Comparison of ENCODE assay signal across 7 mouse cellular contexts in the genomic region with DNA sequence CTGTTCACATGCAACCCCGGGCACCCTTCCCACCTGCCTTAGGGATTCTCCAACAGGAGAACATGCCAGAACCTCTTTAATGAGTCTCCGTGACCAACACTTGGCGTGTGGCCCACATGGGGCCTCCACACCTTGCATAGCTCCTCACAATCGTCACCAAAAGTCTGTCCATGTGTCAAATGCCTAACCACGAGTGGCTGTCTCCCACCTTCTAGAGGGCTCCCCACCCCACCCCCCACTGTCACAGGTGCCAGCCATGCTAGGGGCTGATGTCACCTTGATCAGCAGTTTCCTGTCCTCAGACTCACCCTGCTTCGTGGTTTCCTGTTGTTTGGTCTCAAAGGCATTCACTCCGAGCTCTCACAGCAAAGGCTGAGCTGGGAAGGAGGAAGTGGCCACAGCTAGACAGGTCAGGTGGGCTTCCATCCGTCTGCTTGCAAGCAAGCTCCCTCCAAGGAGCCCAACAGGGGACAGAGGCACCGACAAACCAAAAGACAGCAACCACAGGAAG. TPM values are rescaled to one million over a fixed set of nuclear protein-coding genes. Genes with fewer than 3 reads are reported as not detected.
DNase-seq lines count a peak whose midpoint lies in the region; ATAC-seq and TF ChIP-seq lines count a peak whose summit lies in the region.

No protein-coding gene starts in this region.

- WGBS in heart, embryonic 16.5 days, result 42% methylated on average over 9 of the region's 9 CpGs
- 10% methylated on average over 9 of the region's 9 CpGs for WGBS in liver, adult 2 months

- no peaks in the 10 kb centered on the region for H3K79me2 ChIP-seq in liver, adult 2 months (ENCODE audit: control insufficient read depth, insufficient read depth, low read length)

- CTCF ChIA-PET in Patski (lab: Charles Lee), result interaction anchor here (0.8 to 10.6 kb wide), 3 partner anchors 11 to 17 kb away, joined by 3 to 78 read pairs (median 16); no protein-coding TSS in a partner anchor

- POLR2A ChIA-PET in Patski (lab: Charles Lee), result interaction anchor here (0.9 to 1.6 kb wide), 4 partner anchors 11 to 20 kb away, joined by 3 to 6 read pairs (median 3); no protein-coding TSS in a partner anchor

- H3K4me1 ChIP-seq in heart, embryonic 16.5 days (ENCODE audit: control insufficient read depth, insufficient read depth, low read length), result peaks cover 45% of the 10 kb centered on the region
- peaks cover 46% of the 10 kb centered on the region for H3K4me1 ChIP-seq in liver, adult 2 months (ENCODE audit: control insufficient read depth, insufficient read depth, low read length)

- no peak for TF ChIP-seq CTCF in Patski (IDR thresholded peaks at IDR 0.05)
- no peak for TF ChIP-seq CTCF in liver, adult 2 months (IDR thresholded peaks at IDR 0.05; ENCODE audit: low read depth, low read length)

- no peak overlapping the region for H3K4me3 ChIP-seq in heart, embryonic 16.5 days (ENCODE audit: low read length)
- H3K4me3 ChIP-seq in liver, adult 2 months (ENCODE audit: insufficient read depth, low read depth, low read length), result no peak overlapping the region

- no peaks in the 10 kb centered on the region for H3K36me3 ChIP-seq in heart, embryonic 16.5 days (ENCODE audit: control insufficient read depth, insufficient read depth)
- no peaks in the 10 kb centered on the region for H3K36me3 ChIP-seq in liver, adult 2 months (ENCODE audit: control insufficient read depth, insufficient read depth, low read length)

- no peak overlapping the region for H3K9ac ChIP-seq in heart, embryonic 16.5 days (ENCODE audit: low read length)
- 0 out of 2 replicates have a peak overlapping the region, but pooled peaks have one; percentile 3 for H3K9ac ChIP-seq in liver, adult 2 months (ENCODE audit: low read depth, low read length)

- 0 out of 2 replicates have a peak overlapping the region, but pooled peaks have one; percentile 11 for H3K4me2 ChIP-seq in heart, embryonic 16.5 days (ENCODE audit: low read depth, low read length)

- H3K9me3 ChIP-seq in heart, embryonic 16.5 days (replicated peaks; ENCODE audit: control insufficient read depth, low read length), result no peaks in the 10 kb centered on the region

- in situ Hi-C loops in Patski (cut with MboI; ENCODE audit: low pct_unique_long_range_greater_than_20kb), result no loop called here

- H3K27me3 ChIP-seq in Patski, result no peaks in the 10 kb centered on the region
- no peaks in the 10 kb centered on the region for H3K27me3 ChIP-seq in heart, embryonic 16.5 days (ENCODE audit: control insufficient read depth, insufficient read depth, low read length)
- no peaks in the 10 kb centered on the region for H3K27me3 ChIP-seq in liver, adult 2 months (ENCODE audit: control insufficient read depth, insufficient read depth, low read length)

- no peak for ATAC-seq in Patski
- peak; percentile 58 for ATAC-seq in heart, embryonic 16.5 days (replicated peaks; ENCODE audit: extremely low read depth, insufficient read depth, low FRiP score)

- DNase-seq in CD4-positive helper T cell, adult 2 months (ENCODE audit: low read depth, low spot score), result peak; percentile 95
- DNase-seq in Patski (ENCODE audit: low read depth, low spot score), result peak; percentile 65
- DNase-seq in liver, adult 2 months (ENCODE audit: extremely low read depth, low read depth, low spot score), result peak; percentile 71
- peak; percentile 63 for DNase-seq in skeletal muscle tissue, adult 2 months (ENCODE audit: low read depth, low spot score)
- DNase-seq in layer of hippocampus, adult 8-10 months (ENCODE audit: low spot score in 2 of 2), result no peak
- DNase-seq in right cerebral cortex, adult 18-20 months, result no peak

- no peak for TF ChIP-seq POLR2A in liver, adult 2 months (IDR thresholded peaks at IDR 0.05; ENCODE audit: extremely low read depth, insufficient read depth, low read length)

- H3K27ac ChIP-seq in heart, embryonic 16.5 days (ENCODE audit: low read length), result peak overlapping the region; percentile 85
- H3K27ac ChIP-seq in liver, adult 2 months (replicated peaks; ENCODE audit: insufficient read depth, low read depth, low read length), result peak overlapping the region; percentile 47

RNA-seq across cellular contexts. Expression of a gene that starts 10.2 kb away (rescaled TPM):
- 20.4 TPM for polyA plus RNA-seq in Patski (2021)
- 0.74 and 0.85 TPM in 2 replicates for polyA plus RNA-seq in heart, embryonic 16.5 days (2015; fragmentation: Nextera tagmentation; extraction: Ambion mirVana)
- 9.6 and 33.0 TPM in 2 replicates for total RNA-seq in liver, adult 2 months (2014; rRNA removed)
- polyA plus RNA-seq in liver, adult 2 months (2012; rRNA removed), result 211 and 649 TPM in 2 replicates
- total RNA-seq in layer of hippocampus, adult 8-10 months (2022), result 1 to 10 TPM in 2 of 4 experiments, under 1 TPM in 2; 0.22 to 1.2 (median 0.91) TPM

RNA-seq across cellular contexts. Expression of a gene that starts 22.8 kb away (rescaled TPM):
- polyA plus RNA-seq in Patski (2021), result 0.14 TPM
- polyA plus RNA-seq in heart, embryonic 16.5 days (2015; fragmentation: Nextera tagmentation; extraction: Ambion mirVana), result 0.12 and 0.21 TPM in 2 replicates
- 0.07 TPM in 1 of 2 replicates, not detected in the other for total RNA-seq in liver, adult 2 months (2014; rRNA removed)
- 0.11 TPM in 1 of 2 replicates, not detected in the other for polyA plus RNA-seq in liver, adult 2 months (2012; rRNA removed)
- 100 to 1,000 TPM; 104 to 119 (median 115) TPM for total RNA-seq in layer of hippocampus, adult 8-10 months (2022)

RNA-seq across cellular contexts. Expression of a gene that starts 29.0 kb away (rescaled TPM):
- 25.7 TPM for polyA plus RNA-seq in Patski (2021)
- 21.4 and 25.5 TPM in 2 replicates for polyA plus RNA-seq in heart, embryonic 16.5 days (2015; fragmentation: Nextera tagmentation; extraction: Ambion mirVana)
- 57.3 and 68.1 TPM in 2 replicates for total RNA-seq in liver, adult 2 months (2014; rRNA removed)
- 112 and 115 TPM in 2 replicates for polyA plus RNA-seq in liver, adult 2 months (2012; rRNA removed)
- 10 to 100 TPM; 26.3 to 28.5 (median 27.2) TPM for total RNA-seq in layer of hippocampus, adult 8-10 months (2022)

Comparison
In these comparisons a context has a peak if more than half of its experiments do, and no peak if none do; other contexts are left out.
1. DNase-seq: peak in CD4-positive helper T cell, adult 2 months (single experiment), Patski (single experiment), liver, adult 2 months (single experiment) and skeletal muscle tissue, adult 2 months (single experiment); none in layer of hippocampus, adult 8-10 months (0 of 2) and right cerebral cortex, adult 18-20 months (single experiment).